Mouse (Mus musculus): Measurements from ENCODE around the gene Zfp523.

- no peak for TF ChIP-seq CTCF (IDR thresholded peaks at IDR 0.05; ENCODE audit: low read depth)
- no peak for TF ChIP-seq EP300 (optimal IDR thresholded peaks at IDR 0.05)
These were observed 39.9 kb downstream of the Zfp523 start for GRCm38 (mm10) chr17:28216791-28217190.

Measured in stomach, postnatal 0 days (tissue).